8 mouse cellular contexts compared by ENCODE assay signal in the genomic region with DNA sequence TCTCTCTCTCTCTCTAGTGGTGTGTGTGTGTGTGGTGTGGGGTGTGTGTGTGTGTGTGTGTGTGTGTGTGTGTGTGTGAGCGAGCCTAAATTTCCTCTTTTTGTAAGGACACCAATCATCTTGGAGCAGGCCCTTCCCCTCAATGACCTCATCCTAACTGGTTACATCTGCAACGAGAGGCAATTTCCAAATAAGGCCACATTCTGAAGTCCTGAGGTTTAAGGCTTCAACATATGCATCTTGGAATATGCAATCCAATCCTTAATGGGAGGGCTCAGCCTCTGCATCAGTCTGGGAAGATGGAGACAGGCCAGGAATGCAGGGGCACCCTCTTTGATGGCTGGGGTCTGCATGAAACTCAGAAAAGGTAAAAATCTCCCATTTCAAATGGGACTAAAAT. TPM values are rescaled to one million over a fixed set of nuclear protein-coding genes. Genes with fewer than 3 reads are reported as not detected.
DNase-seq lines count a peak whose midpoint lies in the region; ATAC-seq and TF ChIP-seq lines count a peak whose summit lies in the region.

No protein-coding gene starts in this region.

- H3K4me3 ChIP-seq in kidney, embryonic 15.5 days (replicated peaks) = no peak overlapping the region
- no peak overlapping the region for H3K4me3 ChIP-seq in liver, postnatal 0 days (ENCODE audit: low read depth, low read length)
- no peak overlapping the region for H3K4me3 ChIP-seq in stomach, embryonic 16.5 days (replicated peaks; ENCODE audit: low read length)

- ATAC-seq in kidney, embryonic 15.5 days (replicated peaks; ENCODE audit: low FRiP score) = peak; percentile 57; the same call in 1 of the 2 replicates
- peak; percentile 51 for ATAC-seq in liver, postnatal 0 days
- peak; percentile 88 for ATAC-seq in stomach, embryonic 16.5 days (ENCODE audit: insufficient read depth, low FRiP score)
- ATAC-seq in CD4-positive, CD25-positive, alpha-beta regulatory T cell, adult 4 months = no peak

- no peak for TF ChIP-seq CTCF in liver, postnatal 0 days (IDR thresholded peaks at IDR 0.05; ENCODE audit: low read depth)

- 31% methylated on average over 2 of the region's 2 CpGs for WGBS in kidney, embryonic 15.5 days
- WGBS in liver, postnatal 0 days (ENCODE audit: insufficient replicate concordance) = 40% methylated on average over 2 of the region's 2 CpGs
- WGBS in stomach, embryonic 16.5 days = 20% methylated on average over 2 of the region's 2 CpGs

- intact Hi-C loops in heart, postnatal 10 days (cut with DNase I) = no loop called here

- H3K9me3 ChIP-seq in kidney, embryonic 15.5 days (replicated peaks) = no peaks in the 10 kb centered on the region
- H3K9me3 ChIP-seq in liver, postnatal 0 days (ENCODE audit: low read length) = no peaks in the 10 kb centered on the region
- no peaks in the 10 kb centered on the region for H3K9me3 ChIP-seq in stomach, embryonic 16.5 days (replicated peaks; ENCODE audit: control insufficient read depth, low read length)

- peak overlapping the region; percentile 93 for H3K27ac ChIP-seq in kidney, embryonic 15.5 days
- 0 out of 2 replicates have a peak overlapping the region, but pooled peaks have one; percentile 44 for H3K27ac ChIP-seq in liver, postnatal 0 days (ENCODE audit: low read depth)
- peak overlapping the region; percentile 95 for H3K27ac ChIP-seq in stomach, embryonic 16.5 days (ENCODE audit: low read length)

- H3K4me2 ChIP-seq in kidney, embryonic 15.5 days = no peak overlapping the region
- no peak overlapping the region for H3K4me2 ChIP-seq in liver, postnatal 0 days (ENCODE audit: low read depth, low read length)
- no peak overlapping the region for H3K4me2 ChIP-seq in stomach, embryonic 16.5 days (ENCODE audit: low read depth, low read length)

- H3K9ac ChIP-seq in kidney, embryonic 15.5 days = no peak overlapping the region
- no peak overlapping the region for H3K9ac ChIP-seq in liver, postnatal 0 days (replicated peaks)
- H3K9ac ChIP-seq in stomach, embryonic 16.5 days (ENCODE audit: low read length) = peak overlapping the region; percentile 52; the same call in 1 of the 2 replicates

- H3K36me3 ChIP-seq in kidney, embryonic 15.5 days = no peaks in the 10 kb centered on the region
- H3K36me3 ChIP-seq in liver, postnatal 0 days (replicated peaks; ENCODE audit: insufficient read depth, low read length) = no peaks in the 10 kb centered on the region
- H3K36me3 ChIP-seq in stomach, embryonic 16.5 days (ENCODE audit: control insufficient read depth, insufficient read depth, low read length) = no peaks in the 10 kb centered on the region

- no peaks in the 10 kb centered on the region for H3K27me3 ChIP-seq in kidney, embryonic 15.5 days
- no peaks in the 10 kb centered on the region for H3K27me3 ChIP-seq in liver, postnatal 0 days (ENCODE audit: insufficient read depth, low read length)
- no peaks in the 10 kb centered on the region for H3K27me3 ChIP-seq in stomach, embryonic 16.5 days (ENCODE audit: control insufficient read depth, insufficient read depth, low read length)

- no peak for DNase-seq in kidney, adult 8-10 months
- peak; percentile 79 for DNase-seq in embryo, embryonic 10.5 days (ENCODE audit: low spot score)
- DNase-seq in heart, postnatal 10 days = peak; percentile 52
- no peak for DNase-seq in liver, postnatal 0 days
- DNase-seq in kidney, postnatal 14 days = no peak

- TF ChIP-seq EP300 in liver, postnatal 0 days (IDR thresholded peaks at IDR 0.05; ENCODE audit: low read depth) = no peak

- peaks cover 54% of the 10 kb centered on the region for H3K4me1 ChIP-seq in kidney, embryonic 15.5 days
- peaks cover 10% of the 10 kb centered on the region for H3K4me1 ChIP-seq in liver, postnatal 0 days (ENCODE audit: insufficient read depth)
- peaks cover 33% of the 10 kb centered on the region for H3K4me1 ChIP-seq in stomach, embryonic 16.5 days (ENCODE audit: control insufficient read depth, insufficient read depth, low read length)

RNA-seq across cellular contexts. Expression of a gene that starts 2.6 kb away (rescaled TPM):
- 115 and 139 TPM in 2 replicates for polyA plus RNA-seq in kidney, embryonic 15.5 days (2015; fragmentation: Nextera tagmentation; extraction: Ambion mirVana)
- total RNA-seq in heart, postnatal 10 days (2021) = 100 to 1,000 TPM; 111 to 116 TPM
- polyA plus RNA-seq in liver, postnatal 0 days (2015; fragmentation: Nextera tagmentation; extraction: Ambion mirVana) = 31.5 and 33.6 TPM in 2 replicates
- polyA plus RNA-seq in stomach, embryonic 16.5 days (2015; fragmentation: Nextera tagmentation; extraction: Ambion mirVana) = 216 and 235 TPM in 2 replicates
- polyA plus RNA-seq in CD4-positive, CD25-positive, alpha-beta regulatory T cell, adult 4 months (2017; shearing (Covaris generic)) = 1,000 to 10,000 TPM; 1,098 to 1,582 TPM

RNA-seq across cellular contexts. Expression of a gene that starts 16.4 kb away (rescaled TPM):
- polyA plus RNA-seq in kidney, embryonic 15.5 days (2015; fragmentation: Nextera tagmentation; extraction: Ambion mirVana) = 19.0 and 45.8 TPM in 2 replicates
- total RNA-seq in heart, postnatal 10 days (2021) = 1 to 10 TPM; 1.9 to 4.3 TPM
- polyA plus RNA-seq in liver, postnatal 0 days (2015; fragmentation: Nextera tagmentation; extraction: Ambion mirVana) = 6.9 and 72.7 TPM in 2 replicates
- 20.2 and 217 TPM in 2 replicates for polyA plus RNA-seq in stomach, embryonic 16.5 days (2015; fragmentation: Nextera tagmentation; extraction: Ambion mirVana)
- not detected for polyA plus RNA-seq in CD4-positive, CD25-positive, alpha-beta regulatory T cell, adult 4 months (2017; shearing (Covaris generic))

RNA-seq across cellular contexts. Expression of a gene that starts 23.4 kb away (rescaled TPM):
- polyA plus RNA-seq in kidney, embryonic 15.5 days (2015; fragmentation: Nextera tagmentation; extraction: Ambion mirVana) = 0.62 and 1.3 TPM in 2 replicates
- total RNA-seq in heart, postnatal 10 days (2021) = not detected
- polyA plus RNA-seq in liver, postnatal 0 days (2015; fragmentation: Nextera tagmentation; extraction: Ambion mirVana) = not detected in 2 replicates
- 31.1 and 50.1 TPM in 2 replicates for polyA plus RNA-seq in stomach, embryonic 16.5 days (2015; fragmentation: Nextera tagmentation; extraction: Ambion mirVana)
- not detected for polyA plus RNA-seq in CD4-positive, CD25-positive, alpha-beta regulatory T cell, adult 4 months (2017; shearing (Covaris generic))

RNA-seq across cellular contexts. Expression of a gene that starts 40.6 kb away (rescaled TPM):
- polyA plus RNA-seq in kidney, embryonic 15.5 days (2015; fragmentation: Nextera tagmentation; extraction: Ambion mirVana) = 23.5 and 46.2 TPM in 2 replicates
- total RNA-seq in heart, postnatal 10 days (2021) = 1 to 10 TPM in 1 of 2 experiments, under 1 TPM in 1; 0.67 to 1.8 TPM
- polyA plus RNA-seq in liver, postnatal 0 days (2015; fragmentation: Nextera tagmentation; extraction: Ambion mirVana) = 3.6 and 72.5 TPM in 2 replicates
- 12.0 and 208 TPM in 2 replicates for polyA plus RNA-seq in stomach, embryonic 16.5 days (2015; fragmentation: Nextera tagmentation; extraction: Ambion mirVana)
- 1 to 10 TPM; 2.5 to 5.7 TPM for polyA plus RNA-seq in CD4-positive, CD25-positive, alpha-beta regulatory T cell, adult 4 months (2017; shearing (Covaris generic))

Comparison
In these comparisons a context has a peak if more than half of its experiments do, and no peak if none do; other contexts are left out.
1. H3K27ac ChIP-seq: peak in every context shown above with its lines; median percentile 95 in stomach, embryonic 16.5 days; 93 in kidney, embryonic 15.5 days; 44 in liver, postnatal 0 days.
2. DNase-seq: peak in embryo, embryonic 10.5 days (single experiment) and heart, postnatal 10 days (2 of 2); none in kidney, adult 8-10 months (0 of 2), liver, postnatal 0 days (single experiment) and kidney, postnatal 14 days (single experiment).
3. RNA of a gene that starts 23.4 kb away (polyA plus RNA-seq): 31.1 to 50.1 TPM in stomach, embryonic 16.5 days; 0.62 to 1.3 TPM in kidney, embryonic 15.5 days, not detected in liver, postnatal 0 days and not detected in CD4-positive, CD25-positive, alpha-beta regulatory T cell, adult 4 months; every median in the first group is over 10 times any median in the second.